Mouse (Mus musculus) B cell, adult 2 months (primary cell): ENCODE measurements around the gene Ralgapa2.

Source experiments
- DNase-seq, 2 experiments: peaks; one replicate each; pipeline ENCODE4 v3.0.0; 2022

Gene Ralgapa2

GRCm38 (mm10) chr2:146299841-146300460, 212.2 kb downstream of the Ralgapa2 start:
- no peak for DNase-seq

- DNase-seq = no peak
Measured at GRCm38 (mm10) chr2:146293538-146293937, 218.6 kb downstream of the Ralgapa2 start.

- no peak for DNase-seq
Measured at GRCm38 (mm10) chr2:146290871-146291637, 221.1 kb downstream of the Ralgapa2 start.

GRCm38 (mm10) chr2:146290366-146290765, 221.8 kb downstream of the Ralgapa2 start:
- DNase-seq = no peak

- DNase-seq = no peak
Measured at GRCm38 (mm10) chr2:146289394-146289793, 222.8 kb downstream of the Ralgapa2 start.

GRCm38 (mm10) chr2:146288326-146288725, 223.8 kb downstream of the Ralgapa2 start:
- DNase-seq = no peak

GRCm38 (mm10) chr2:146287531-146287930, 224.6 kb downstream of the Ralgapa2 start:
- DNase-seq = no peak

- DNase-seq = no peak
Measured at GRCm38 (mm10) chr2:146281346-146281745, 230.8 kb downstream of the Ralgapa2 start.

GRCm38 (mm10) chr2:146280921-146281274, 231.2 kb downstream of the Ralgapa2 start:
- DNase-seq = no peak

- no peak for DNase-seq
Measured at GRCm38 (mm10) chr2:146280221-146280920, 231.8 kb downstream of the Ralgapa2 start.

GRCm38 (mm10) chr2:146279430-146280220, 232.5 kb downstream of the Ralgapa2 start:
- DNase-seq = no peak

GRCm38 (mm10) chr2:146278381-146278780, 233.8 kb downstream of the Ralgapa2 start:
- DNase-seq = no peak

GRCm38 (mm10) chr2:146266539-146266938, 245.6 kb downstream of the Ralgapa2 start:
- no peak for DNase-seq

- DNase-seq = peak in 1 of 2 experiments; percentile 9
Measured at GRCm38 (mm10) chr2:146265045-146265444, 247.1 kb downstream of the Ralgapa2 start.

- DNase-seq = no peak
Measured at GRCm38 (mm10) chr2:146262966-146263365, 249.2 kb downstream of the Ralgapa2 start.

- DNase-seq = no peak
Measured at GRCm38 (mm10) chr2:146262215-146262614, 249.9 kb downstream of the Ralgapa2 start.

GRCm38 (mm10) chr2:146261146-146261545, 251.0 kb downstream of the Ralgapa2 start:
- DNase-seq = no peak

GRCm38 (mm10) chr2:146259787-146260560, 252.2 kb downstream of the Ralgapa2 start:
- no peak for DNase-seq

- DNase-seq = no peak
Measured at GRCm38 (mm10) chr2:146258736-146259469, 253.2 kb downstream of the Ralgapa2 start.

- no peak for DNase-seq
Measured at GRCm38 (mm10) chr2:146257609-146258008, 254.5 kb downstream of the Ralgapa2 start.

GRCm38 (mm10) chr2:146257037-146257436, 255.1 kb downstream of the Ralgapa2 start:
- no peak for DNase-seq
